Mouse (Mus musculus): ENCODE results near the gene Xkr8. TPM values are rescaled to one million over a fixed set of nuclear protein-coding genes. Genes with fewer than 3 reads are reported as not detected.

The Xkr8 gene
- total and polyA plus RNA-seq, 3 experiments, result 3.8 to 8.6 (median 4.9) TPM

- H3K27me3 ChIP-seq (replicated peaks), result no peaks in the 10 kb centered on the region
- TF ChIP-seq NELFE (IDR thresholded peaks at IDR 0.05; ENCODE audit: low read depth, low read length) (peak; percentile 34; the same call in 1 of the 2 replicates), PAX5 (IDR thresholded peaks at IDR 0.05; ENCODE audit: low read length) (no peak), TCF12 (IDR thresholded peaks at IDR 0.05; ENCODE audit: low read depth, low read length) (peak; percentile 92), UBTF (IDR thresholded peaks at IDR 0.05; ENCODE audit: low read depth, low read length) (no peak), RAD21 (IDR thresholded peaks at IDR 0.05; ENCODE audit: low read depth, low read length) (peak; percentile 12), NRF1 (IDR thresholded peaks at IDR 0.05; ENCODE audit: low read depth, low read length) (no peak), MAX (IDR thresholded peaks at IDR 0.05; ENCODE audit: low read length) (peak; percentile 85), HCFC1 (IDR thresholded peaks at IDR 0.05; ENCODE audit: low read depth, low read length) (peak; percentile 44; the same call in 1 of the 2 replicates), JUN (IDR thresholded peaks at IDR 0.05; ENCODE audit: insufficient read depth, low read depth, low read length) (peak; percentile 80), ZC3H11A (IDR thresholded peaks at IDR 0.05; ENCODE audit: low read depth, low read length) (no peak), ZKSCAN1 (IDR thresholded peaks at IDR 0.05; ENCODE audit: borderline replicate concordance, low read depth, low read length) (no peak; the same call in 1 of the 2 replicates), ELF1 (IDR thresholded peaks at IDR 0.05; ENCODE audit: low read depth, low read length) (no peak), USF2 (conservative IDR thresholded peaks at IDR 0.05; ENCODE audit: low read depth, low read length) (no peak), CTCF (conservative IDR thresholded peaks at IDR 0.05 in 1 of 2, IDR thresholded peaks at IDR 0.05 in 1 of 2; ENCODE audit: low read depth in 2 of 2, low read length in 2 of 2) (no peak), ZMIZ1 (IDR thresholded peaks at IDR 0.05; ENCODE audit: low read depth, low read length) (peak; percentile 64; the same call in 1 of the 2 replicates), IRF4 (IDR thresholded peaks at IDR 0.05; ENCODE audit: low read depth, low read length) (peak; percentile 86; the same call in 1 of the 2 replicates), USF1 (IDR thresholded peaks at IDR 0.05; ENCODE audit: low read depth, low read length) (no peak), BHLHE40 (IDR thresholded peaks at IDR 0.05; ENCODE audit: low read depth, low read length) (peak; percentile 76), MEF2A (IDR thresholded peaks at IDR 0.05; ENCODE audit: borderline replicate concordance, low read depth, low read length) (peak; percentile 98), MAFK (IDR thresholded peaks at IDR 0.05; ENCODE audit: insufficient replicate concordance, low read length) (peak; percentile 79), RCOR1 (conservative IDR thresholded peaks at IDR 0.05; ENCODE audit: low read depth, low read length) (peak; percentile 93), MXI1 (IDR thresholded peaks at IDR 0.05; ENCODE audit: low read depth, low read length) (peak; percentile 81; the same call in 1 of the 2 replicates), ETS1 (conservative IDR thresholded peaks at IDR 0.05; ENCODE audit: low read depth, low read length) (peak; percentile 94), KAT2A (IDR thresholded peaks at IDR 0.05; ENCODE audit: insufficient replicate concordance, low read length) (0 out of 2 replicates have a peak, but pooled peaks have one; percentile 62), POLR2AphosphoS2 (IDR thresholded peaks at IDR 0.05; ENCODE audit: low read depth, low read length) (no peak; the same call in none of the 2 replicates), CHD2 (IDR thresholded peaks at IDR 0.05; ENCODE audit: low read length) (no peak; the same call in 1 of the 2 replicates), JUND (conservative IDR thresholded peaks at IDR 0.05; ENCODE audit: low read depth, low read length) (no peak; the same call in none of the 2 replicates), E2F4 (IDR thresholded peaks at IDR 0.05; ENCODE audit: insufficient replicate concordance, low read depth, low read length) (no peak), SIN3A (IDR thresholded peaks at IDR 0.05; ENCODE audit: low read length) (peak; percentile 97), MYC (IDR thresholded peaks at IDR 0.05; ENCODE audit: low read depth, low read length) (peak; percentile 91), EP300 (IDR thresholded peaks at IDR 0.05; ENCODE audit: low read length) (peak; percentile 94), ZNF384 (IDR thresholded peaks at IDR 0.05; ENCODE audit: low read depth, low read length) (peak; percentile 85), CHD1 (IDR thresholded peaks at IDR 0.05; ENCODE audit: low read depth, low read length) (peak; percentile 81), MAZ (IDR thresholded peaks at IDR 0.05; ENCODE audit: low read depth, low read length) (peak; percentile 68; the same call in 1 of the 2 replicates), POLR2A (IDR thresholded peaks at IDR 0.05; ENCODE audit: low read depth, low read length) (no peak; the same call in none of the 2 replicates), GABPA (IDR thresholded peaks at IDR 0.05; ENCODE audit: insufficient replicate concordance, low read depth, low read length) (no peak), TBP (conservative IDR thresholded peaks at IDR 0.05; ENCODE audit: low read depth, low read length) (0 out of 2 replicates have a peak, but pooled peaks have one; percentile 22), SMC3 (IDR thresholded peaks at IDR 0.05; ENCODE audit: low read depth, low read length) (peak; percentile 41)
- dilution Hi-C loops (cut with MboI; ENCODE audit: extremely low pct_ligation_motif_present, extremely low pct_unique_long_range_greater_than_20kb, low sequenced_read_pairs) (no loop called here), in situ Hi-C loops (cut with MboI; ENCODE audit: low pct_ligation_motif_present, low pct_unique_long_range_greater_than_20kb, low sequenced_read_pairs) (loop anchor here (5.0 kb wide), 1 partner anchor 39 kb away; no protein-coding TSS in a partner anchor)
- H3K27ac ChIP-seq (ENCODE audit: insufficient read depth, low read depth), result peak overlapping the region; percentile 99
- H3K4me1 ChIP-seq (ENCODE audit: control insufficient read depth in 1 of 2, insufficient read depth in 2 of 2), result peaks cover 24 to 67% of the 10 kb centered on the region in 2 experiments
- peak overlapping the region; percentile 63 for H3K9ac ChIP-seq (ENCODE audit: insufficient read depth, low read depth)
- DNase-seq (ENCODE audit: extremely low read depth), result peak; percentile 95
- peak overlapping the region; percentile 62 for H3K4me2 ChIP-seq (ENCODE audit: insufficient read depth, low read depth, poor library complexity, severe bottlenecking)
- peaks cover 60 to 86% of the 10 kb centered on the region in 2 experiments for H3K36me3 ChIP-seq (replicated peaks in 1 of 2; ENCODE audit: control insufficient read depth in 1 of 2, insufficient read depth in 1 of 2, low read length in 1 of 2)
- H3K79me2 ChIP-seq (replicated peaks; ENCODE audit: control insufficient read depth, extremely low read depth, insufficient read depth, poor library complexity, severe bottlenecking), result no peaks in the 10 kb centered on the region
- no peaks in the 10 kb centered on the region for H3K9me3 ChIP-seq (replicated peaks; ENCODE audit: low read length)
- H3K4me3 ChIP-seq (replicated peaks in 1 of 3; ENCODE audit: low read depth in 2 of 3, low read length in 2 of 3, poor library complexity in 1 of 3), result peak overlapping the region in 2 of 3 experiments; percentile 8 to 9
These were observed 46.3 kb upstream of the Xkr8 start for GRCm38 (mm10) chr4:132778562-132779201.
